Mouse (Mus musculus) lung, postnatal 25 days (tissue): ENCODE results near the gene Wapl.
A peak's percentile ranks its signal among the peaks of the same experiment; 100 is the strongest.

Experiments
- DNase-seq: peaks from one replicate; pipeline ENCODE4 v3.0.0; 2022; ENCODE audit warnings: low spot score

Gene Wapl

GRCm38 (mm10) chr14:34673395-34674228 lies at the start of gene Wapl:
Gene Wapl, plus strand, starts transcription at chr14:34673928.
- peak; percentile 98 for DNase-seq

DNA sequence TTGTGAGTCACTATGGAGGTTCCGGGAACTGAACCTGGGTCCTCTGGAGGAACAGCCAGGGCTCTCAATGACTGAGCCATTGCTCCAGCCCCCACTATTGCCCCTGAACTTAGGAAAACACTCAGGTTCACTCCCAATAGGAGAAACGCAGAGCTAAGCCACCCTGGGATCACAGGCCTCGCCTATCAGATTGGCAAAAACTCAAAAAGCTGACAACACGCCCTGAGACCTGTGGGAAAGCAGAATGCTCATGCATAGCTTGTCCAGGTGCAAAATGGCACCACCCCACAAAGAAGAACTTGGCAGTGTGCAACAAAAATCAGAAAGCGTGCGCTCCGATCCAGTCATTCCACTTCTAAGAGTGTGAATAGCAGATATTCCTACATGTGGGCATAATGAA lies 46.9 kb upstream of the Wapl start:
- DNase-seq, result no peak

GRCm38 (mm10) chr14:34632722-34633448 lies 40.8 kb upstream of the Wapl start:
- DNase-seq, result no peak

DNA sequence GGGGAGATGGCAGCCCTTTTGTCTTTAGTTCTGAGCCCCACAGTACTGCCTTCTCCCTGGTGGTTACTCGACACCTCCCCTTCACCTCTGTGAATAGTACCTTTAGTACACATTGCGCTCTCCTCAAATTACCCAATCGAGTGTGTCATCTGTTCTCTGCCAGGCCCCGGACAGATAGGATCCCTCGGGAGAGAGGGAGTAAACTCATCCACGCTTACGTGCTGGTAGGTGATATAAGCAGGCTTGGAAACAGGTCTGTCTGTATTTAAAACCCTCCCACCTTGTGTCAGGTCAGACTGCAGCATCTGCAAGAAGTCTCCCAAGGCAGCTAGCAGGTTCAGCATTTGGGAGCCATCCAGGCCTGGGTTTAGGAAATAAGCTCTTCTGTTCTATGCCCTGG lies 38.5 kb upstream of the Wapl start:
- no peak for DNase-seq

DNA sequence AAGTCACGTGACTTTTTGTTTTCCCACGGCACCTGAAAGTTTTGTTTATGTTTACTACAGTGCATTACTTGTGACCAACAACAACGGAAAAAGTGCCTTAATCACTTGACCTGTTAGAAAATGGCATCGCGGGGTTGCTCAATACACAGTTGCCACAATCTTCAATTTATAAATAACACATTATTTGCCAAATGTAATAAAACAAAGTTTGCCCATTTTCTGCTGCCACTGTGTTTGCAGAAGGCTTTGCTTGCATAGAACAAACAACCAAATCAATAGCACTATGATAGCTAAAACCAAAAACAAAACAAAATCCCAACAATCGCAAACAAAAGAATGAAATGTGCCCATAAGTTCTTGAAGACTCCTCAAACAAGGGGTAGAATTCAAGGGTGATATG lies 38.0 kb upstream of the Wapl start:
- DNase-seq, result no peak

DNA sequence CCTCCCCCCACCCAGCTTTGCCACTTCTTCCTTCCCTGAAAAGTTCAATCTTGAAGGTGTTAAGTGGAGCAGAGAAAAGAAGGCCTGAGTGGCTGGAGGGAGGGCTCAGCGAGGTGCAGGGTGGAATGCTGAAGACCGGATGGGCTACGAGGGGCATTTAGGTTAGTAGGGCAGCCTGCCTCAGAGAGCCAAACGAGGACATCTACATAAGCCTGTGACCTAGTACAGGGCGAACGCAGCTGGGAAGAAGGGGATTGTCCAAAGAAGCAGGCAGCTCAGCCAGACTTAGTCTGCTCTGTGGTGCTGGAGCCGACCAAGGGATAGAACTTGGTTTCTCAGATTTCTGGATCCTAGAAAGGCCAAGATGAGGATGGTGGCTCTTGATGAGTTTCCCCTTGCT lies 29.6 kb upstream of the Wapl start:
- DNase-seq, result no peak

- DNase-seq, result no peak
These were observed 25.8 kb upstream of the Wapl start for GRCm38 (mm10) chr14:34647870-34648475.

GRCm38 (mm10) chr14:34657131-34657530 lies 16.6 kb upstream of the Wapl start:
- DNase-seq, result no peak

- DNase-seq, result no peak
These were observed 13.4 kb upstream of the Wapl start for GRCm38 (mm10) chr14:34660351-34660787.

GRCm38 (mm10) chr14:34660788-34661591 lies 12.7 kb upstream of the Wapl start:
- DNase-seq, result no peak

GRCm38 (mm10) chr14:34661621-34662477 lies 11.9 kb upstream of the Wapl start:
- DNase-seq, result peak; percentile 63

DNA sequence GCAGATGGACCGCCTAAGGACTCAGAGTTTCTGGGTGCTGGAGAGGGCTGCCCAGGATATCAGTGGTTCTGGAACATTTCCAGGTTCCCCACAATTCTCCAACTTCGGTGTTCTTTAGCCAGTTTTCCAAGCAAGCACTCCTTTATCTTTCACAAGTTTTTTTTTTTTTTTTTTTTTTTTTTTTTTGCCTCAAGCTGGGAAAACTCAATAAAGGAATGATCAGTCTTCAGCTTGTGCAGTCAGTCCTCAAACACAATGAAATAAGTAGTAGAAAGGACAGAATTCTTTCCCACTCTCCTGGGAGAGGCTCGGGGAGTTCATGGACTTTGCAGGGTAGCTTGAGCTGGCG lies 11.3 kb upstream of the Wapl start:
- no peak for DNase-seq

DNA sequence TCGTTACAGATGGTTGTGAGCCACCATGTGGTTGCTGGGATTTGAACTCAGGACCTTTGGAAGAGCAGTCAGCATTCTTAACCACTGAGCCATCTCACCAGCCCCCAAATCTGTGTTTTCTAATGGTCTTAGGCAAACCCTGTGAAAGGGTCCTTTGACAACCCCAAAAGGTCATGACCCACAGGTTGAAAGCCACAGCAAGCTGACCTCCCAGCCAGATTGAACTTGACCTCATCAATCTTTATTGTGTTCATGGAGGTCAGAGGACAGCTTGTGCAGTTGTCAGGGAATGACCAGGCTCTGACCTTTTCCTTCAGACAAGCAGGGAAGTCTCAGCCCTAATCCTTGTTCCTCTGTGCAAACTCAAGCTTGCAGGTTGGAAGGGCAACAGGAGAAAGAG lies 10.3 kb upstream of the Wapl start:
- no peak for DNase-seq

- DNase-seq, result no peak
These were observed 4.6 kb upstream of the Wapl start for GRCm38 (mm10) chr14:34669082-34669481.

GRCm38 (mm10) chr14:34670256-34670655 lies 3.5 kb upstream of the Wapl start:
- no peak for DNase-seq

GRCm38 (mm10) chr14:34674229-34674791 lies 582 bp downstream of the Wapl start:
- peak; percentile 48 for DNase-seq

- DNase-seq, result no peak
These were observed 1.2 kb downstream of the Wapl start for GRCm38 (mm10) chr14:34674932-34675331.

DNA sequence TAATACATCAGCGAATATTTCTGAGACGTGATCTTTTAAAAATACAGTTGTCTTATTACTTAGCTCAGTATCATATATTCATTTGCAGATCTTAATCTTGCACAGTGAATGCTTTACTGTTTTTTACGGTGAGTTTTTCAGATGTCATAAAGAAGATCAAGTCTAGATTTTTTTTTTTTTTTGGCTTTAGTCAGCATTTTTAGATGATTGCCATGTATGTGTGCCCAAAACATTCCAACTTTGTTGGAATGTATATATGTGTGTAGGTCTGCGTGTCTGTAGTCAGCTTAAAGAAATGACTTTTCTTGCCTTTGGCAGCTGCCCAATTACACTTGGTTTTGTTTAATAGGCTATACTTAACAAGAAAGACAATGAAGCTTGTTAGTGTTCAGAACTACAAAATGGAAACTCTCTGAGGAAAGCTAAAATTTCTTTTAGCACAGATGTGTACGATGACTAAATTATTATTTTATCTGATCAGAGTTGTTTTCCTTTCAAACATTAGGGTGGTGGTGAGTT lies 1.7 kb downstream of the Wapl start:
- DNase-seq, result no peak

- no peak for DNase-seq
These were observed 7.1 kb downstream of the Wapl start for GRCm38 (mm10) chr14:34680815-34681214.

DNA sequence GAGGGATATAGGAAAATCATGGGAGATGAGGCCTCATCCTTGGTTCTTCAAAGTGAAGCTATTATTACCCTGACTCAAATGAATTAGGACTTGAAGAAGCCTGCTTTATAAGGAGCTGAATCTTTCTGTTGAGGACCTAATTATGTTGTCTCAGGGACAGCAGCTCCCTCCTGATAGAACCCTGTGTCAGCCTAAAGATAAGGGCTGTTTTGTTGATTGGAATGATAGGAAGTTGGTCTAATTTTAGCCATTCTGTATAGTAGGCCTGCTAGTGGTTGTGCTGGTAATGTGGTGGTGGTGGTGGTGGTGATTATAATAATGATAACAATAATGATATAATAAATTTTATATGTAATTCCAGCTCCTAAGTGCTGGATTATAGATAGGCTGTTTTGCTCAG lies 11.3 kb downstream of the Wapl start:
- DNase-seq, result no peak

- no peak for DNase-seq
These were observed 20.2 kb downstream of the Wapl start for GRCm38 (mm10) chr14:34693970-34694369.
